Mouse (Mus musculus) megakaryocyte, embryonic 14.5 days (primary cell): ENCODE measurements around the gene Tlk1. TPM values are rescaled to one million over a fixed set of nuclear protein-coding genes. Genes with fewer than 3 reads are reported as not detected.

ENCODE experiments used
- H3K27me3 ChIP-seq: replicated peaks from 2 replicates; pipeline ENCODE3; 2012; ENCODE audit warnings: inconsistent platforms
- H3K36me3 ChIP-seq: replicated peaks from 2 replicates; pipeline ENCODE3; 2012; ENCODE audit warnings: low read length, inconsistent platforms, mixed read lengths
- H3K4me1 ChIP-seq: 2 replicates; pipeline ENCODE4 v1.6.1; 2012; ENCODE audit warnings: inconsistent platforms
- H3K4me3 ChIP-seq: replicated peaks from 2 replicates; pipeline ENCODE3; 2012; ENCODE audit warnings: moderate library complexity, mild to moderate bottlenecking, inconsistent platforms
- H3K9me3 ChIP-seq: 2 replicates; pipeline ENCODE4 v1.6.1; 2012; ENCODE audit warnings: inconsistent platforms
- FLI1 ChIP-seq: IDR thresholded peaks from 2 replicates; pipeline ENCODE4 v1.6.1; 2012; ENCODE audit warnings: low read length, inconsistent platforms, mixed read lengths
- GATA1 ChIP-seq: IDR thresholded peaks from 3 replicates; pipeline ENCODE4 v1.6.1; 2012; ENCODE audit warnings: mixed read lengths, low read length, inconsistent platforms, borderline replicate concordance
- polyA plus RNA-seq: library from polyadenylated mRNA; stranded (reverse); fragments of >175 nt; gene quantifications from 2 replicates; pipeline ENCODE4 v1.2.3, GENCODE M21; 2012; ENCODE audit warnings: low replicate concordance; ENCODE audit not compliant: insufficient read depth

Gene Tlk1
- polyA plus RNA-seq = 11.7 and 15.7 TPM in 2 replicates

- no peak for TF ChIP-seq GATA1
- TF ChIP-seq FLI1 = no peak
- no peaks in the 10 kb centered on the region for H3K27me3 ChIP-seq
- peaks cover 64% of the 10 kb centered on the region for H3K4me1 ChIP-seq
- H3K4me3 ChIP-seq = peak within 1 kb of the TSS; percentile 94
- no peaks in the 10 kb centered on the region for H3K9me3 ChIP-seq
- H3K36me3 ChIP-seq = peaks cover 5% of the 10 kb centered on the region
Measured at GRCm38 (mm10) chr2:70825371-70826051, at the start of gene Tlk1. Tlk1 (minus strand) TSS chr2:70825728.

- TF ChIP-seq FLI1 = no peak
- no peak for TF ChIP-seq GATA1
- H3K36me3 ChIP-seq = no peaks in the 10 kb centered on the region
- H3K4me1 ChIP-seq = peaks cover 56% of the 10 kb centered on the region
- peaks cover 3% of the 10 kb centered on the region for H3K27me3 ChIP-seq
- H3K9me3 ChIP-seq = peaks cover 7% of the 10 kb centered on the region
- no peak overlapping the region for H3K4me3 ChIP-seq
Measured at GRCm38 (mm10) chr2:70875129-70875528, 49.6 kb upstream of the Tlk1 start.

- Histone ChIP-seq H3K9me3 (peaks cover 7% of the 10 kb centered on the region), H3K36me3 (no peaks in the 10 kb centered on the region), H3K27me3 (peaks cover 3% of the 10 kb centered on the region), H3K4me1 (peaks cover 68% of the 10 kb centered on the region), H3K4me3 (no peak overlapping the region)
- TF ChIP-seq FLI1 (no peak), GATA1 (no peak)
Measured at GRCm38 (mm10) chr2:70873168-70873567, 47.6 kb upstream of the Tlk1 start.

- Histone ChIP-seq H3K4me1 (peaks cover 72% of the 10 kb centered on the region), H3K4me3 (no peak overlapping the region), H3K36me3 (no peaks in the 10 kb centered on the region), H3K27me3 (peaks cover 3% of the 10 kb centered on the region), H3K9me3 (peaks cover 4% of the 10 kb centered on the region)
- TF ChIP-seq GATA1 = no peak
- TF ChIP-seq FLI1 = no peak
Measured at GRCm38 (mm10) chr2:70871466-70872022, 46.0 kb upstream of the Tlk1 start.

GRCm38 (mm10) chr2:70870819-70871218 lies 45.3 kb upstream of the Tlk1 start:
- no peak for TF ChIP-seq GATA1
- TF ChIP-seq FLI1 = no peak
- no peaks in the 10 kb centered on the region for H3K9me3 ChIP-seq
- no peaks in the 10 kb centered on the region for H3K36me3 ChIP-seq
- H3K4me1 ChIP-seq = peaks cover 76% of the 10 kb centered on the region
- no peak overlapping the region for H3K4me3 ChIP-seq
- H3K27me3 ChIP-seq = peaks cover 3% of the 10 kb centered on the region

- no peaks in the 10 kb centered on the region for H3K36me3 ChIP-seq
- peaks cover 63% of the 10 kb centered on the region for H3K4me1 ChIP-seq
- H3K27me3 ChIP-seq = peaks cover 3% of the 10 kb centered on the region
- H3K9me3 ChIP-seq = no peaks in the 10 kb centered on the region
- TF ChIP-seq FLI1 (no peak), GATA1 (no peak)
- H3K4me3 ChIP-seq = peak overlapping the region; percentile 51
Measured at GRCm38 (mm10) chr2:70869116-70869515, 43.6 kb upstream of the Tlk1 start.

- TF ChIP-seq GATA1 (no peak), FLI1 (no peak)
- Histone ChIP-seq H3K36me3 (no peaks in the 10 kb centered on the region), H3K27me3 (no peaks in the 10 kb centered on the region), H3K4me1 (peaks cover 46% of the 10 kb centered on the region), H3K9me3 (no peaks in the 10 kb centered on the region), H3K4me3 (peak overlapping the region; percentile 44)
Measured at GRCm38 (mm10) chr2:70867231-70867630, 41.7 kb upstream of the Tlk1 start.

GRCm38 (mm10) chr2:70862881-70863280 lies 37.4 kb upstream of the Tlk1 start:
- no peaks in the 10 kb centered on the region for H3K27me3 ChIP-seq
- no peak for TF ChIP-seq GATA1
- TF ChIP-seq FLI1 = no peak
- H3K36me3 ChIP-seq = no peaks in the 10 kb centered on the region
- peaks cover 2% of the 10 kb centered on the region; the same call in 1 of the 2 replicates for H3K9me3 ChIP-seq
- H3K4me1 ChIP-seq = peaks cover 13% of the 10 kb centered on the region
- H3K4me3 ChIP-seq = no peak overlapping the region

GRCm38 (mm10) chr2:70859740-70860139 lies 34.2 kb upstream of the Tlk1 start:
- Histone ChIP-seq H3K4me1 (peaks cover 17% of the 10 kb centered on the region), H3K27me3 (no peaks in the 10 kb centered on the region), H3K36me3 (no peaks in the 10 kb centered on the region), H3K9me3 (peaks cover 2% of the 10 kb centered on the region; the same call in 1 of the 2 replicates), H3K4me3 (no peak overlapping the region)
- no peak for TF ChIP-seq FLI1
- no peak for TF ChIP-seq GATA1

GRCm38 (mm10) chr2:70856971-70857370 lies 31.4 kb upstream of the Tlk1 start:
- peaks cover 43% of the 10 kb centered on the region for H3K4me1 ChIP-seq
- H3K4me3 ChIP-seq = no peak overlapping the region
- TF ChIP-seq FLI1 (no peak), GATA1 (no peak)
- H3K36me3 ChIP-seq = no peaks in the 10 kb centered on the region
- H3K27me3 ChIP-seq = no peaks in the 10 kb centered on the region
- peaks cover 2% of the 10 kb centered on the region; the same call in 1 of the 2 replicates for H3K9me3 ChIP-seq
